Mouse (Mus musculus): ENCODE measurements around the gene Lsm2. TPM values are rescaled to one million over a fixed set of nuclear protein-coding genes. Genes with fewer than 3 reads are reported as not detected.
"Not testable (repeated sequence)": the region's sequence is repeated elsewhere in the genome, so short reads cannot be mapped to it uniquely, and the experiment has no call there.

Lsm2 gene
- polyA plus RNA-seq, 1 experiment from 2014 or later = 238 TPM

DNA sequence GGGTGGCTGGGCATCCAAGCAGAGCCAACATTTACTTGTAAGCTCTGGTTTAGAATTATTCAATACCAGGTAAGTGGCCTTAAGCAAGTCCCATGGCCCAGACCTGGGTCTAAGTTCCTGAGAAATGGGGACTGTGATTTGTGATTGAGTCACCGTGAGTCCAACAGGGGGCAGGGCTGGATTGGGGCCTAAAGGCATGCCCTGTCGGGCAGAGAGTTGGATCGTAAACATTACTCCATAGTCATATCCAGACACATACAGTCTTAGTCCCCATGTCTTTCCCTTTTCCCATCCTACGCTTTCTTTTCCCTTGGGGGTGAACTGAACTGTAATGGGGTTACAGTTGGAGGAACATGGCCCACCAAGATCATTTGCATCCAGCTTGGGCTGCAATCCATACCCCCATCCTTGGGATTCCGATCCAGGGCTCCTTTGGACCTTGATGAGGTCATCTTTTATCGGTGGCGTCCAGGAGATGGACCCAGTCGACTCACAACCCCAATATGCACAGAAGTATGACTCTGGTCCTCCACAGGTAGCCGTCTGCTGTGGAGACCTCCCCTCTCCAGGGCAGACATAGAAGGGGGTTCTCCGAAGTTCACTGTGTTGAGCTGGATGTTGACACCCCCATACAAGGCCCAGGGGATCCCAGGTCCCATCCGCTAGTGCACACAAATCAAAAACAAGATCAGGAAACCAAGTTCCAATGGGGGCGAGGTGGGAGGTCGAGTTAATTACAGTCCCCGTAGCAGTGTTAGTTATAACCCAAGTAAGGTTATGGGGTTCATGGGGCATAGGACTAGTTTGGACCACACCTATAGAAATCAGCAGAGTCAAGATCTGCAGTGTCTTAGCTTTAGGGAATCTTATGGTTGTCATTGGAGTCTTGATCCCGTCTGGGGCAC is 17.1 kb downstream of the Lsm2 start:
- peaks cover 21% of the 10 kb centered on the region for H3K36me3 ChIP-seq (replicated peaks)
- ATAC-seq (ENCODE audit: low FRiP score) = no peak
- no peak overlapping the region for H3K27ac ChIP-seq
- H3K4me2 ChIP-seq = peak overlapping the region; percentile 100
- peaks cover 54% of the 10 kb centered on the region for H3K4me1 ChIP-seq
- no peaks in the 10 kb centered on the region for H3K9me3 ChIP-seq
- WGBS = 94% methylated on average over 15 of the region's 15 CpGs
- H3K9ac ChIP-seq = no peak overlapping the region; the same call in 1 of the 2 replicates
- no peaks in the 10 kb centered on the region for H3K27me3 ChIP-seq
- peak overlapping the region; percentile 32; the same call in 1 of the 2 replicates for H3K4me3 ChIP-seq (replicated peaks)

DNA sequence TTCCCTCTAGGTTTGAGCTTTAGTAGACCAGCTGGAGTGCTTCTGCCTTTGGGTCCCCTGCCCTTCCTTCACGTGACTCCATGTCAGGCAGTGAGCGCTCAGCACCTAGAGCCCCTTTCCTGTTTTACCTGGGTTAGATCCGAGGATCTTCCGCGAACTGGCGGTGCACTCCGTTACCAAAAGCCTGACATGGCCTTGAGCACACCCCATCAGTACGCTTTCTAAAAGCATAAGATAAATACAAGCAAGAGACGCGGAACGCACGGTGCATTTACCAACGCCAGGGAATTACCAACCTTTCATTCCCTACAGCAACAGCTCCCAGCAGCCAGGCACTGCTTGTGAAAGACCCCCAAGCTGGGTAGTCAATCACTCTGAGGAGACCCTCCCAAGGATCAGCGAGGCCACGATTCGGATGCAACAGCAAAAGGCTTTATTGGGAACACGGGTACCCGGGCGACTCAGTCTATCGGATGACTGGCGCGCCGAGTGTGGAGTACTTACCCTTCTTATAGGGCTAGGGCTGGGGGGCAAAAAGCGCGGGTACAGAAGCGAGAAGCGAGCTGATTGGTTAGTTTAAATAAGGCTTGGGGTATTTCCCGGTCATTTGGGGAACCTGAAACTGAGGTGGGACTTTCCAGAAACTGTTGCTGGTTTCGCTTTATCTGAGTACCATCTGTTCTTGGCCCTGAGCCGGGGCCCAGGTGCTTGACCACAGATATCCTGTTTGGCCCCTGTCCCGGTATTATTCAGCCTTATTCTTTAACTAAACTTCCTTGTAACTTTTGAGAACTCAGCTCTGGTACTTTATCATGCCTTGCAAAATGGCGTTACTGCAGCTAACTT is 18.4 kb downstream of the Lsm2 start:
- H3K4me2 ChIP-seq = peak overlapping the region; percentile 100
- H3K9ac ChIP-seq = peak overlapping the region; percentile 97
- H3K4me3 ChIP-seq (replicated peaks) = peak overlapping the region; percentile 93
- not testable (repeated sequence) for ATAC-seq (ENCODE audit: low FRiP score); H3K9me3 ChIP-seq; H3K27me3 ChIP-seq
- H3K4me1 ChIP-seq = peaks cover 54% of the 10 kb centered on the region
- 26% methylated on average over 29 of the region's 32 CpGs for WGBS
- H3K27ac ChIP-seq = peak overlapping the region; percentile 97
- H3K36me3 ChIP-seq (replicated peaks) = peaks cover 33% of the 10 kb centered on the region

DNA sequence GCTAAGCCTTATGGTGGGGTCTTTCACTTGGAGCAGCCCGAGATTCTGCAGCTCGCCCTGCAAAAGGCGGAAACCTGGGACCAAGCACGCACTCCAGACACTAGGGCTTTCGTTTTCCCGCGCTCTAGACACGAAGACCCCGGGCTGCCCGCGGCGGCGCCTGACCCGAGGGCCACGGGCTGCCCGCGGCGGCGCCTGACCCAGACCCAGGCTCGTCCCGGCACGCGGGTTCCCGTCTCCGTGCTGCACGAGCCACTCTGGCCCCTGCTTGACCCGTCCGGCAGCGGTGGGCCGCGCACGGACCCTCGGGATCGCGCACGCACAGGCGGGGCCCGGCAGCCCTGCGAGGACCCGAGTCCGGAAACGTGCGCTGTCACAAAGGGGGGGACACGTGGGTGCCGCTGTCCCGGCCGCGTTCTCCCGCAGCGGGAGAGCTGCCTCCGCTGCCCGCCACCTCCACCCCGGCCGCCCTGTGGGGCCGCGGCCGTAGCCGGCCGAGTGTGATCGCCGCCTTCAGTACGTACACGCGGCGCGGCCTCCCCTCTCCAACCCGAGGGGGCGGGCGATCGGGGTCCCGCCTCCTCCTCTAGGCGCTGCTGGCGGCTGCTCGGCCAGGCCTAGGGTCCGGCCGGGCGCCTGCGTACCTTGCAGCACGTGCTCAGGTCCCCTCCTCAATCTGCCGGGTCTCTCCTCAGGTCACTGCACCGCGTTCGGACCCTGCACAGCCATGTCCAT is 19.2 kb downstream of the Lsm2 start, which contains the start of gene Vars:
Gene Vars, plus strand, starts transcription at position 271 of the 735 bp plus-strand sequence.
- Histone ChIP-seq H3K4me1 (peaks cover 54% of the 10 kb centered on the region), H3K27me3 (no peaks in the 10 kb centered on the region), H3K9me3 (no peaks in the 10 kb centered on the region), H3K36me3 (replicated peaks) (peaks cover 39% of the 10 kb centered on the region), H3K4me2 (peak within 1 kb of the TSS; percentile 100), H3K27ac (peak within 1 kb of the TSS; percentile 97), H3K9ac (peak within 1 kb of the TSS; percentile 97), H3K4me3 (replicated peaks) (peak within 1 kb of the TSS; percentile 93)
- ATAC-seq (ENCODE audit: low FRiP score) = peak; percentile 92
- WGBS = under 1% methylated on average over 83 of the region's 83 CpGs

DNA sequence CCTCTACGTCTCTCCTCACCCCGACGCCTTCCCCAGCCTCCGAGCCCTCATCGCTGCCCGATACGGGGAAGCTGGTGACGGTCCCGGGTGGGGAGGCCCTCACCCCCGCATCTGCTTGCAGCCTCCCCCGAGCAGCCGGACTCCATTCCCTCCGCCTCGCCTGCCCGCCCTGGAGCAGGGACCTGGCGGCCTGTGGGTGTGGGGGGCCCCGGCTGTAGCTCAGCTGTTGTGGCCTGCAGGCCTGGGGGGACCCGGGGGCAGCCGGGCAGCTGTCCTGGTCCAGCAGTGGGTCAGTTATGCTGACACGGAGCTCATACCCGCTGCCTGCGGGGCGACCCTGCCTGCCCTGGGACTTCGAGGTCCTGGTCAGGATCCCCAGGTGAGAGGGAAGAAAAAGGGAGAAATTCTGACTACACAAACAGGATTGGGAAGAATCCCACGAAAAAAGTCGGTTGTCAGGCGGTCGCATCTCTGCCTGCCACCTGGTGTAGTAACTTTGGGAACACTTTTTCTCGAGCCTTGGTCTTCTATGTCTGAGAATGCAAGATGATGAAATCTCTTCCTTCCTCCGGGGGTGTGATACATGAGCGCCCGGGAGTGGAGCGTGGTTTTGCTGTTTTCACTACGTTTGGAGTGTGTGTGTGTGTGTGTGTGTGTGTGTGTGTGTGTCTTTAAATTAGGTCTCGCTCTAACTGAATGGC is 19.9 kb downstream of the Lsm2 start:
- H3K4me1 ChIP-seq = peaks cover 54% of the 10 kb centered on the region
- under 1% methylated on average over 35 of the region's 35 CpGs for WGBS

DNA sequence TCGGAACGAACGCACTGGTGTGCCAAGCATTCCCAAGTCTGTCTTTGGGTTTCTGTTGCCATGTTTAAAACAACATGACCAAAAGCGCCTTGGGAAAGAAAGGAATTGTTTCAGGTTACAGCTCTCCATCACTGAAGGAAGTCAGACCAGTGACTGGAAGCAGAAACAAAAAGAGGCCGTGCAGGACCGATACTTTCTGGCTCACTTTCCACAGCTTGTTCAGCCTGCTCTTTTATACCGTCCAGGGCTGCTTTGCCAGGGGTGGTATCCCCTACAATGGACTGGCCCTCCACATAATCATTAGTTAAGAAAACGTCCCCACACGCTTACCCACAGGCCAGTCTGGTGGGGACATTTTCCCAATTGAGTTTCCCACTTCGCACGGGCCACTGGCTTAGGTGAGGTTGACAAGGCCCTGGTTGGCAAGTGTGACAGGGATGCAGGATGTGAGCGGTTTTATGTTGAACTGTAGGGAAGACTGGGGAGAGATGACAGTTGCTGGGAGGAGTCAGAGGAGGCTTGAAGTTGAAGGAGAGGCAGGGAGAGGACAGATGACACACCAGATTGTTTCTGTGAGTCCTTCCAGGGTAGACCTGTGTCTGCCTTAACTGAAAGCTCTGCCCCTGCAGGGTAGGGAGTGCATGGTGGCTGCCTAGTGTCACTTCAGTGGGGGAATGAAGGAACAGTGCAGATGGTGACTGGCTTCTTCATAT is 20.6 kb downstream of the Lsm2 start:
- peaks cover 46% of the 10 kb centered on the region for H3K36me3 ChIP-seq (replicated peaks)
- peak overlapping the region; percentile 100 for H3K4me2 ChIP-seq
- ATAC-seq (ENCODE audit: low FRiP score) = no peak
- peak overlapping the region; percentile 97 for H3K9ac ChIP-seq
- H3K27me3 ChIP-seq = no peaks in the 10 kb centered on the region
- peak overlapping the region; percentile 93 for H3K4me3 ChIP-seq (replicated peaks)
- WGBS = 10% methylated on average over 12 of the region's 12 CpGs
- H3K4me1 ChIP-seq = peaks cover 49% of the 10 kb centered on the region
- peak overlapping the region; percentile 97 for H3K27ac ChIP-seq
- no peaks in the 10 kb centered on the region for H3K9me3 ChIP-seq

More for the DNA sequence above, 19.9 kb downstream of the Lsm2 start:
- no peaks in the 10 kb centered on the region for H3K9me3 ChIP-seq
- H3K4me3 ChIP-seq (replicated peaks) = peak overlapping the region; percentile 93
- peaks cover 42% of the 10 kb centered on the region for H3K36me3 ChIP-seq (replicated peaks)
- H3K9ac ChIP-seq = peak overlapping the region; percentile 97
- peak overlapping the region; percentile 100 for H3K4me2 ChIP-seq
- peak overlapping the region; percentile 97 for H3K27ac ChIP-seq
- no peaks in the 10 kb centered on the region for H3K27me3 ChIP-seq
- peak; percentile 27; the same call in 1 of the 2 replicates for ATAC-seq (ENCODE audit: low FRiP score)

DNA sequence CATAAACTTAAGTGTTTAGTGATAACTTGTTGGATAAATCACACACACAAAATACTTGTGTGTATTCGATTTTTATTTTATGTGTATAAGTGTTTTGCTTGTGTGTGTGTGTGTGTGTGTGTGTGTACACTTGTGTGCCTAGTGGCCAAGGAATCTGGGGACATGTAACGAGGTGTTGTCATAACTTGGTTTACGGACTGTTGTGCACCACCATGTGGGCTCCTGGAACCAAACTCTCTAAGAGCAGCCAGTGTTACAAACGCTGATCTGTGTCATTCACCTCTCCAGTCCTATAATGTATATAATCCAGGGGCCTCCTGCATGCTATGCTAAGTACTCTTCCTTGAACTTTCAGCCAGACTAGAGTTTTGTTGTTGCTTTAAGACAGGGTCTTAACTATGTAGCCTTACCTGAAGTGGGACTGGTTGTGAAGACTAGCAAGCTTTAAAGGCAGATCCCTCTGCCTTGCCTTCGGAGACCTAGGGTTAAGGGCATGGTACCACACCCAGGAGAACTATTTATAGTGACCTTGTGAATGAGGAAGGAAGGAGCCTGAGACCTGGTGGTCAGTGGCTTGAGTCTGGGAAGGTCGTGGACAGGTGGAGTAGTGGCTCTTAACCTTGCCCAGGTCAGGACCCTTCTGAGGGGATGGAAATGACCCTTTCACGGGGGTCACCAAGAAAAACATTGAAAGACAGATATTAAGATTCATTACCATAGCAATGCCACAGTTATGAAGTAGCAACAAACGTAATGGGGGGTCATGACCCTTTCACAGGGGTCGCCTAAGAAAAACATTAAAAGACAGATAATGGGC is 21.6 kb downstream of the Lsm2 start:
- ATAC-seq (ENCODE audit: low FRiP score) = no peak
- Histone ChIP-seq H3K36me3 (replicated peaks) (peaks cover 48% of the 10 kb centered on the region), H3K27me3 (no peaks in the 10 kb centered on the region)

DNA sequence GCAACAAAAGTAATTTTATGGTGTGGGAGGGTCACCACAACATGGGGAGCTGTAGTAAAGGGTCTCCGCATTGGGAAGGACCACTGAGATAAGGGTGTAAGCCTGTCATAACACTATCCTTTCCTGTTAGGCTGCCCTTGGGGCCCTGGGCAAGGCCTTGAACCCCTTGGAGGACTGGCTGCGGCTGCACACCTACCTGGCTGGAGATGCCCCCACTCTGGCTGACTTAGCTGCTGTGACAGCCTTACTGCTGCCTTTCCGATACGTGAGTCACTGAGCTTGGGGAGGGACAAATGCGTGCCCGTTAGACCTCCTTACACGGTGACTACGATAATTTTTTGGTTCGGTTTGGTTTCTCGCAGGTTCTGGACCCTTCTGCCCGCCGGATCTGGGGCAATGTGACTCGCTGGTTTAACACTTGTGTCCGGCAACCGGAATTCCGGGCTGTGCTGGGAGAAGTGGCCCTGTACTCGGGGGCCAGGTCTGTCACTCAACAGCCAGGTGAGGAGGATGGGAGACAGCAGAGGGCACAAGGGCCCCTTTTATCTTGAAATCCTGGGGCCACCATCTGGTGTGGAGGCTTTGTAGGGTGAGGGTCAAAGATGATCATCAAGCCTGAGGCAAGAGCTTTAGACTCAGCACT is 22.5 kb downstream of the Lsm2 start:
- Histone ChIP-seq H3K27me3 (no peaks in the 10 kb centered on the region), H3K4me1 (peaks cover 33% of the 10 kb centered on the region), H3K4me2 (no peak overlapping the region), H3K9me3 (no peaks in the 10 kb centered on the region), H3K9ac (no peak overlapping the region), H3K4me3 (replicated peaks) (no peak overlapping the region), H3K27ac (no peak overlapping the region), H3K36me3 (replicated peaks) (peaks cover 50% of the 10 kb centered on the region)
- ATAC-seq (ENCODE audit: low FRiP score) = no peak
- WGBS = 96% methylated on average over 17 of the region's 17 CpGs

More for the DNA sequence above, 21.6 kb downstream of the Lsm2 start:
- WGBS = 74% methylated on average over 9 of the region's 9 CpGs
- peaks cover 41% of the 10 kb centered on the region for H3K4me1 ChIP-seq
- no peak overlapping the region for H3K27ac ChIP-seq
- peak overlapping the region; percentile 97 for H3K9ac ChIP-seq
- H3K4me3 ChIP-seq (replicated peaks) = peak overlapping the region; percentile 93
- no peaks in the 10 kb centered on the region for H3K9me3 ChIP-seq
- H3K4me2 ChIP-seq = peak overlapping the region; percentile 100

DNA sequence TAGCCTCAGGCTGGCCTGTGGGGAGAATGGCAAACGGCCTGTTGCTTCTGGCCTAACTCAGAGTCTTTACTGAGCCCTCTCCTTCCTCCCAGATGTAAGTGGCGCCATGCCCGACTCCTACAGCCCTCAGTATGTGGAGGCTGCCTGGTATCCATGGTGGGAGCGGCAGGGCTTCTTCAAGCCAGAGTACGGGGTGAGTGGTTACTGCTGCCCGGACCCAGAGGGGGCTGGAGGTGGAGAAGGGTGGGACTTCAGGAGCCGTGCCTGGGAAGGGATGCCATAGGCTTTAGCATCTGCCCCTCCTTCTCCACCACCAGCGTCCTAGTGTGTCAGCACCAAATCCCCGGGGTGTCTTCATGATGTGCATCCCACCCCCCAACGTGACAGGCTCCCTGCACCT is 23.5 kb downstream of the Lsm2 start:
- ATAC-seq (ENCODE audit: low FRiP score) = no peak
- H3K27ac ChIP-seq = no peak overlapping the region
- no peaks in the 10 kb centered on the region for H3K27me3 ChIP-seq
- H3K4me3 ChIP-seq (replicated peaks) = no peak overlapping the region
- H3K9ac ChIP-seq = no peak overlapping the region
- no peak overlapping the region for H3K4me2 ChIP-seq
- H3K9me3 ChIP-seq = no peaks in the 10 kb centered on the region
- peaks cover 58% of the 10 kb centered on the region for H3K36me3 ChIP-seq (replicated peaks)
- 93% methylated on average over 10 of the region's 10 CpGs for WGBS
- H3K4me1 ChIP-seq = peaks cover 23% of the 10 kb centered on the region

DNA sequence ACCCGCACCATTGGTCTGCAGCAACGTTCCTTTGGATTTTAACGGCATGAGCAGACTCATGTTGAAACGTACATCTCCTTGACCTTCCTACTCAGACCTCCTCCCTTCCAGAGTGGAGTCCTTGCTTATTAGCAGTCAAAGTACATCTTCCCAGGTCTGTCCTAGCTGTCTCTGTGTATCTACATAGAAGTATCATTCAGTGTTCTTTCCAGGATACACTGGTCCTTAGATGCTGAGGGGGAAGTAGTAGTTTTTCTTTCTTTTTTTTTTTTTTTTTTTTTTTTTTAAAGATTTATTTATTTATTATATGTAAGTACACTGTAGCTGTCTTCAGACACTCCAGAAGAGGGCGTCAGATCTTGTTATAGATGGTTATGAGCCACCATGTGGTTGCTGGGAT is 24.2 kb downstream of the Lsm2 start:
- Histone ChIP-seq H3K36me3 (replicated peaks) (peaks cover 65% of the 10 kb centered on the region), H3K4me1 (peaks cover 22% of the 10 kb centered on the region)
- H3K4me3 ChIP-seq (replicated peaks); H3K9me3 ChIP-seq; H3K4me2 ChIP-seq; H3K27ac ChIP-seq; H3K27me3 ChIP-seq; ATAC-seq (ENCODE audit: low FRiP score); H3K9ac ChIP-seq: not testable (repeated sequence)
- 93% methylated on average over 4 of the region's 5 CpGs for WGBS

DNA sequence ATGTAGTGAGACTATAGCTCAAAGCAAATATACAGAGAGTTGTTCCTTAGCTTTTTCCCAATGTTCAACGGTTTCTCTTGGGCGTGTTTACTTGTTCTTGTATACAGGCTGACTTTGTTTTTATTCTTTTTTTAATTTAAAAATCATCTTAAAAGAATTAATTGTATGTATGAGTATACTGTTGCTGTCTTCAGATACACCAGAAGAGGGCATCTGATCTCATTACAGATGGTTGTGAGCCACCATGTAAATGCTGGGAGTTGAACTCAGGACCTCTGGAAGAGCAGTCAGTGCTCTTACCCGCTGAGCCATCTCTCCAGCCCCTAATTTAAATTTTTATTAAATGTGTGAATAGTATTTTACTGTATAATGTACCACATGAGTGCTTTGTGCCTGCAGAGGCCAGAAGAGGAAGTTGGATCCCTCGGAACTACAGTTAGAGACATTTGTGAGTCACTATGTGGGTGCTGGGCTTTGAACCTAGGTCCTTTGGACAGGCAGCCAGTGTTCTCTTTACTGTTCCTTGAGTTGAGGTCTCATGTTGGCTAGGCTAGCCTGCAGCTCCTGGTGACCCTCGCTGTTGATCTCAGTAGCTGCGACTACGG is 25.8 kb downstream of the Lsm2 start:
- Histone ChIP-seq H3K27me3 (no peaks in the 10 kb centered on the region), H3K4me1 (peaks cover 11% of the 10 kb centered on the region), H3K9me3 (no peaks in the 10 kb centered on the region), H3K36me3 (replicated peaks) (peaks cover 81% of the 10 kb centered on the region), H3K4me3 (replicated peaks) (no peak overlapping the region), H3K9ac (no peak overlapping the region), H3K4me2 (no peak overlapping the region), H3K27ac (no peak overlapping the region)
- ATAC-seq (ENCODE audit: low FRiP score) = no peak
- 96% methylated on average over 7 of the region's 7 CpGs for WGBS
